Mouse (Mus musculus) MEL (cell line): ENCODE results near the gene Pnpla2. TPM values are rescaled to one million over a fixed set of nuclear protein-coding genes. Genes with fewer than 3 reads are reported as not detected.
A peak's percentile ranks its signal among the peaks of the same experiment; 100 is the strongest.

Experiments
- DNase-seq: peaks from one replicate; pipeline ENCODE4 v3.0.0; 2011; ENCODE audit warnings: low read depth, low spot score
- H3K27ac ChIP-seq: 2 replicates; pipeline ENCODE4 v1.5.1; 2012; ENCODE audit warnings: low read depth, mild to moderate bottlenecking, control low read depth, low read length, moderate library complexity; ENCODE audit not compliant: control insufficient read depth
- H3K27me3 ChIP-seq, 2 experiments: fragments of 150-350 bp in 1 of 2; sonication (generic) in 1 of 2; 2 replicates each; pipeline ENCODE4 v1.6.1; 2012; ENCODE audit warnings: low read length in 2 of 2, mild to moderate bottlenecking in 2 of 2, improper control_type of control experiment in 1 of 2, moderate library complexity in 1 of 2; ENCODE audit not compliant: insufficient read depth in 2 of 2, control insufficient read depth in 1 of 2
- H3K36me3 ChIP-seq, 2 experiments: 2 replicates each; pipeline ENCODE4 v1.6.1; 2012 to 2014; ENCODE audit warnings: low read length in 2 of 2, improper control_type of control experiment in 1 of 2, inconsistent platforms in 1 of 2, mild to moderate bottlenecking in 1 of 2; ENCODE audit not compliant: insufficient read depth in 2 of 2, control insufficient read depth in 1 of 2
- H3K4me1 ChIP-seq, 2 experiments: fragments of 150-350 bp in 1 of 2; sonication (generic) in 1 of 2; 2 replicates each; pipeline ENCODE4 v1.6.1; 2012; ENCODE audit warnings: low read length in 2 of 2, improper control_type of control experiment in 1 of 2, mild to moderate bottlenecking in 1 of 2; ENCODE audit not compliant: insufficient read depth in 2 of 2, control insufficient read depth in 1 of 2
- H3K4me3 ChIP-seq, 2 experiments: fragments of 150-350 bp in 1 of 2; sonication (generic) in 1 of 2; 2 replicates each; pipeline ENCODE4 v1.5.1; 2012; ENCODE audit warnings: low read depth in 2 of 2, low read length in 2 of 2, mild to moderate bottlenecking in 2 of 2, moderate library complexity in 2 of 2, control low read depth in 1 of 2, improper control_type of control experiment in 1 of 2; ENCODE audit not compliant: control insufficient read depth in 1 of 2, insufficient read depth in 1 of 2
- H3K79me2 ChIP-seq: 2 replicates; pipeline ENCODE4 v1.6.1; 2012; ENCODE audit warnings: mild to moderate bottlenecking, low read length, moderate library complexity; ENCODE audit not compliant: control insufficient read depth, poor library complexity, insufficient read depth
- H3K9ac ChIP-seq: 2 replicates; pipeline ENCODE4 v1.6.1; 2012; ENCODE audit warnings: low read depth, mild to moderate bottlenecking, control low read depth, low read length, moderate library complexity; ENCODE audit not compliant: control insufficient read depth, poor library complexity, severe bottlenecking
- H3K9me3 ChIP-seq: fragments of 150-350 bp; sonication (generic); replicated peaks from 2 replicates; pipeline ENCODE4 v1.6.1; 2012; ENCODE audit warnings: mild to moderate bottlenecking, low read length, improper control_type of control experiment, moderate library complexity; ENCODE audit not compliant: insufficient read depth
- BHLHE40 ChIP-seq: IDR thresholded peaks from 2 replicates; pipeline ENCODE4 v1.6.1; 2012; ENCODE audit warnings: low read depth, mild to moderate bottlenecking, inconsistent platforms, low read length, improper control_type of control experiment, borderline replicate concordance
- CHD1 ChIP-seq: IDR thresholded peaks from 2 replicates; pipeline ENCODE4 v1.6.1; 2012; ENCODE audit warnings: low read depth, mild to moderate bottlenecking, inconsistent platforms, low read length, improper control_type of control experiment
- CHD2 ChIP-seq: IDR thresholded peaks from 2 replicates; pipeline ENCODE4 v1.6.1; 2011; ENCODE audit warnings: low read length, improper control_type of control experiment
- CTCF ChIP-seq, 3 experiments: IDR thresholded peaks in 2 of 3; conservative IDR thresholded peaks in 1 of 3; 2 replicates each; pipeline ENCODE4 v1.5.1; 2011 to 2012; ENCODE audit warnings: low read length in 3 of 3, low read depth in 2 of 3, mild to moderate bottlenecking in 2 of 3, improper control_type of control experiment in 1 of 3, inconsistent platforms in 1 of 3, mixed read lengths in 1 of 3, moderate library complexity in 1 of 3; ENCODE audit not compliant: control insufficient read depth in 1 of 3, insufficient read depth in 1 of 3, poor library complexity in 1 of 3, severe bottlenecking in 1 of 3
- ELF1 ChIP-seq: IDR thresholded peaks from 2 replicates; pipeline ENCODE4 v1.6.1; 2014; ENCODE audit warnings: low read depth, mild to moderate bottlenecking, inconsistent platforms, low read length, improper control_type of control experiment, moderate library complexity
- EP300 ChIP-seq, 2 experiments: IDR thresholded peaks; 2 replicates each; pipeline ENCODE4 v1.6.1; 2011; ENCODE audit warnings: improper control_type of control experiment in 2 of 2, low read length in 2 of 2, low read depth in 1 of 2, mild to moderate bottlenecking in 1 of 2
- ETS1 ChIP-seq: IDR thresholded peaks from 2 replicates; pipeline ENCODE4 v1.6.1; 2012; ENCODE audit warnings: low read depth, mild to moderate bottlenecking, inconsistent platforms, low read length, improper control_type of control experiment, moderate library complexity
- GABPA ChIP-seq: IDR thresholded peaks from 2 replicates; pipeline ENCODE4 v1.6.1; 2012; ENCODE audit warnings: low read depth, mild to moderate bottlenecking, inconsistent platforms, low read length, improper control_type of control experiment, moderate library complexity
- GATA1 ChIP-seq: IDR thresholded peaks from 2 replicates; pipeline ENCODE4 v1.6.1; 2011; ENCODE audit warnings: low read depth, low read length, improper control_type of control experiment
- KAT2A ChIP-seq: conservative IDR thresholded peaks from 2 replicates; pipeline ENCODE4 v1.6.1; 2012; ENCODE audit warnings: low read depth, low read length, improper control_type of control experiment, inconsistent platforms
- MAFK ChIP-seq: IDR thresholded peaks from 2 replicates; pipeline ENCODE4 v1.6.1; 2011; ENCODE audit warnings: low read depth, mild to moderate bottlenecking, low read length, improper control_type of control experiment, borderline replicate concordance
- MAX ChIP-seq: IDR thresholded peaks from 2 replicates; pipeline ENCODE4 v1.6.1; 2011; ENCODE audit warnings: low read length, improper control_type of control experiment
- MAZ ChIP-seq: IDR thresholded peaks from 2 replicates; pipeline ENCODE4 v1.6.1; 2012; ENCODE audit warnings: low read depth, mild to moderate bottlenecking, inconsistent platforms, low read length, improper control_type of control experiment
- MEF2A ChIP-seq: IDR thresholded peaks from 2 replicates; pipeline ENCODE4 v1.6.1; 2014; ENCODE audit warnings: low read depth, mild to moderate bottlenecking, inconsistent platforms, low read length, improper control_type of control experiment; ENCODE audit not compliant: poor library complexity, insufficient replicate concordance, severe bottlenecking; ENCODE audit errors: extremely low read depth
- NELFE ChIP-seq: IDR thresholded peaks from 2 replicates; pipeline ENCODE4 v1.6.1; 2011; ENCODE audit warnings: low read depth, low read length, improper control_type of control experiment
- NRF1 ChIP-seq: IDR thresholded peaks from 2 replicates; pipeline ENCODE4 v1.6.1; 2014; ENCODE audit warnings: low read depth, mild to moderate bottlenecking, inconsistent platforms, low read length, improper control_type of control experiment, moderate library complexity; ENCODE audit not compliant: poor library complexity, insufficient read depth, severe bottlenecking
- POLR2A ChIP-seq, 2 experiments: IDR thresholded peaks; 2 replicates each; pipeline ENCODE4 v1.6.1; 2011 to 2012; ENCODE audit warnings: low read length in 2 of 2, mild to moderate bottlenecking in 2 of 2, control low read depth in 1 of 2, improper control_type of control experiment in 1 of 2, low read depth in 1 of 2, moderate library complexity in 1 of 2; ENCODE audit not compliant: control insufficient read depth in 1 of 2, insufficient read depth in 1 of 2, poor library complexity in 1 of 2
- POLR2AphosphoS5 ChIP-seq: IDR thresholded peaks from 2 replicates; pipeline ENCODE4 v1.6.1; 2012; ENCODE audit warnings: low read depth, borderline replicate concordance, mild to moderate bottlenecking, inconsistent platforms, low read length, moderate library complexity, mixed read lengths
- RAD21 ChIP-seq: IDR thresholded peaks from 2 replicates; pipeline ENCODE4 v1.6.1; 2011; ENCODE audit warnings: mild to moderate bottlenecking, low read depth, low read length, improper control_type of control experiment
- RCOR1 ChIP-seq: IDR thresholded peaks from 2 replicates; pipeline ENCODE4 v1.6.1; 2012; ENCODE audit warnings: low read depth, mild to moderate bottlenecking, inconsistent platforms, low read length, improper control_type of control experiment
- SIN3A ChIP-seq: IDR thresholded peaks from 2 replicates; pipeline ENCODE4 v1.6.1; 2012; ENCODE audit warnings: low read length, improper control_type of control experiment, inconsistent platforms
- SMC3 ChIP-seq: IDR thresholded peaks from 2 replicates; pipeline ENCODE4 v1.6.1; 2011; ENCODE audit warnings: low read depth, low read length, improper control_type of control experiment
- TBP ChIP-seq: IDR thresholded peaks from 2 replicates; pipeline ENCODE4 v1.8.0; 2011; ENCODE audit warnings: low read depth, low read length, improper control_type of control experiment
- UBTF ChIP-seq: IDR thresholded peaks from 2 replicates; pipeline ENCODE4 v1.6.1; 2012; ENCODE audit warnings: low read depth, mild to moderate bottlenecking, inconsistent platforms, low read length, improper control_type of control experiment, moderate library complexity, borderline replicate concordance; ENCODE audit not compliant: insufficient read depth
- USF1 ChIP-seq: IDR thresholded peaks from 2 replicates; pipeline ENCODE4 v1.6.1; 2014; ENCODE audit warnings: low read depth, mild to moderate bottlenecking, inconsistent platforms, low read length, improper control_type of control experiment, moderate library complexity
- USF2 ChIP-seq, 2 experiments: IDR thresholded peaks; 2 replicates each; pipeline ENCODE4 v1.6.1; 2011 to 2012; ENCODE audit warnings: improper control_type of control experiment in 2 of 2, low read length in 2 of 2, borderline replicate concordance in 1 of 2, inconsistent platforms in 1 of 2, low read depth in 1 of 2, mild to moderate bottlenecking in 1 of 2; ENCODE audit not compliant: insufficient read depth in 1 of 2
- ZC3H11A ChIP-seq: IDR thresholded peaks from 2 replicates; pipeline ENCODE4 v1.6.1; 2012; ENCODE audit warnings: low read depth, mild to moderate bottlenecking, inconsistent platforms, low read length, improper control_type of control experiment
- ZNF384 ChIP-seq: IDR thresholded peaks from 2 replicates; pipeline ENCODE4 v1.6.1; 2012; ENCODE audit warnings: low read depth, mild to moderate bottlenecking, inconsistent platforms, low read length, improper control_type of control experiment
- polyA plus RNA-seq, 2 experiments: library from polyadenylated mRNA; stranded (reverse) in 1 of 2; unstranded in 1 of 2; fragments of >175 nt in 1 of 2; fragments of >200 nt in 1 of 2; gene quantifications; 2 replicates each; pipeline versions ENCODE4 v1.2.1 to v1.2.4; 2012; ENCODE audit warnings: low replicate concordance in 2 of 2, low read depth in 1 of 2; ENCODE audit not compliant: insufficient read length in 2 of 2, insufficient read depth in 1 of 2, missing spikeins in 1 of 2
- total RNA-seq: library from RNA; depleted of rRNA; stranded (reverse); fragments of 300-350 nt; gene quantifications from 2 replicates; pipeline ENCODE4 v1.2.3, GENCODE M21; 2012

The Pnpla2 gene
- total and polyA plus RNA-seq, 3 experiments, result 8.3 to 38.6 TPM; not detected in 1

- peaks cover 0 to 20% of the 10 kb centered on the region in 2 experiments; a peak in 3 of 4 replicates for H3K36me3 ChIP-seq
- H3K4me3 ChIP-seq, result peak overlapping the region; percentile 86 to 90
- H3K9ac ChIP-seq, result peak overlapping the region; percentile 90
- DNase-seq, result peak; percentile 40
- no peaks in the 10 kb centered on the region for H3K9me3 ChIP-seq
- H3K27me3 ChIP-seq, result no peaks in the 10 kb centered on the region
- peaks cover 28% of the 10 kb centered on the region for H3K79me2 ChIP-seq
- H3K27ac ChIP-seq, result peak overlapping the region; percentile 59
- peaks cover 4 to 22% of the 10 kb centered on the region in 2 experiments; a peak in 3 of 4 replicates for H3K4me1 ChIP-seq
- TF ChIP-seq EP300 (IDR thresholded peaks at IDR 0.05; ENCODE audit: low read depth in 1 of 2, low read length in 2 of 2), result no peak
- TF ChIP-seq USF2 (IDR thresholded peaks at IDR 0.05; ENCODE audit: borderline replicate concordance in 1 of 2, insufficient read depth in 1 of 2, low read depth in 1 of 2, low read length in 2 of 2), result no peak
- no peak for TF ChIP-seq MAZ
These were observed 18.5 kb upstream of the Pnpla2 start for GRCm38 (mm10) chr7:141436523-141436892.

GRCm38 (mm10) chr7:141437178-141438120 is 17.5 kb upstream of the Pnpla2 start, which contains the start of gene Slc25a22:
Slc25a22 (minus strand) TSS chr7:141437892.
- DNase-seq, result peak; percentile 89
- Histone ChIP-seq H3K79me2 (peaks cover 34% of the 10 kb centered on the region), H3K27me3 (no peaks in the 10 kb centered on the region), H3K9me3 (no peaks in the 10 kb centered on the region), H3K9ac (peak within 1 kb of the TSS; percentile 90), H3K27ac (peak within 1 kb of the TSS; percentile 59), H3K4me1 (peaks cover 4 to 20% of the 10 kb centered on the region in 2 experiments; a peak in 3 of 4 replicates), H3K4me3 (peak within 1 kb of the TSS; percentile 86 to 90), H3K36me3 (peaks cover 0 to 18% of the 10 kb centered on the region in 2 experiments; a peak in 3 of 4 replicates)
- TF ChIP-seq SIN3A (peak; percentile 84), EP300 (IDR thresholded peaks at IDR 0.05; ENCODE audit: low read depth in 1 of 2, low read length in 2 of 2) (no peak), CHD2 (no peak), KAT2A (no peak), POLR2AphosphoS5 (no peak), USF1 (peak; percentile 78), GATA1 (no peak), ETS1 (no peak; the same call in 1 of the 2 replicates), TBP (0 out of 2 replicates have a peak, but pooled peaks have one; percentile 37), GABPA (no peak), ZC3H11A (peak; percentile 33; the same call in 1 of the 2 replicates), MAFK (no peak), UBTF (no peak; the same call in 1 of the 2 replicates), MAZ (peak; percentile 48; the same call in 1 of the 2 replicates), CTCF (IDR thresholded peaks at IDR 0.05 in 2 of 3, conservative IDR thresholded peaks at IDR 0.05 in 1 of 3; ENCODE audit: control insufficient read depth in 1 of 3, insufficient read depth in 1 of 3, low read depth in 2 of 3, low read length in 3 of 3, poor library complexity in 1 of 3, severe bottlenecking in 1 of 3) (peak; percentile 39 to 77 (median 71)), SMC3 (peak; percentile 52), NELFE (peak; percentile 77), RCOR1 (no peak), MEF2A (0 out of 2 replicates have a peak, but pooled peaks have one; percentile 45), BHLHE40 (no peak), ELF1 (0 out of 2 replicates have a peak, but pooled peaks have one; percentile 6), MAX (peak; percentile 78), ZNF384 (no peak), CHD1 (no peak), RAD21 (peak; percentile 44), NRF1 (no peak), POLR2A (IDR thresholded peaks at IDR 0.05; ENCODE audit: control insufficient read depth in 1 of 2, insufficient read depth in 1 of 2, low read depth in 1 of 2, low read length in 2 of 2, poor library complexity in 1 of 2) (peak; percentile 83 to 84)
